Comparison of ENCODE assay signal across 8 mouse cellular contexts in genomic region chr7:127498407-127498806, GRCm38 (mm10). TPM values are rescaled to one million over a fixed set of nuclear protein-coding genes. Genes with fewer than 3 reads are reported as not detected.
A peak's percentile ranks its signal among the peaks of the same experiment; 100 is the strongest.
DNase-seq lines count a peak whose midpoint lies in the region; ATAC-seq and TF ChIP-seq lines count a peak whose summit lies in the region.
"Had no signal": no experiment of that assay in that cellular context is flagged by ENCODE, and none has a peak within 500 bp of the region (broad histone marks: within the 10 kb centered on the region; RNA-seq: fewer than 3 reads in every experiment).

No protein-coding gene starts in this region.

- no peak overlapping the region for H3K9ac ChIP-seq in liver, embryonic 12.5 days
- H3K9ac ChIP-seq in stomach, postnatal 0 days (ENCODE audit: low read length) = no peak overlapping the region
- H3K9ac ChIP-seq: limb, embryonic 12.5 days had no signal

- 0 out of 2 replicates have a peak, but pooled peaks have one; percentile 47 for ATAC-seq in liver, embryonic 12.5 days
- no peak for ATAC-seq in stomach, postnatal 0 days (ENCODE audit: low FRiP score, low TSS enrichment)

- TF ChIP-seq POLR2A in brain, embryonic 14.5 days (IDR thresholded peaks at IDR 0.05; ENCODE audit: borderline replicate concordance, extremely low read depth, insufficient read depth, insufficient read length, poor library complexity, severe bottlenecking) = no peak

- no peaks in the 10 kb centered on the region for H3K4me1 ChIP-seq in liver, embryonic 12.5 days
- no peaks in the 10 kb centered on the region for H3K4me1 ChIP-seq in stomach, postnatal 0 days (replicated peaks; ENCODE audit: control insufficient read depth, insufficient read depth)
- H3K4me1 ChIP-seq: limb, embryonic 12.5 days had no signal

- WGBS in liver, embryonic 12.5 days (ENCODE audit: insufficient replicate concordance) = 37% methylated on average over 3 of the region's 3 CpGs
- 49% methylated on average over 3 of the region's 3 CpGs for WGBS in stomach, postnatal 0 days

- peak; percentile 57; the same call in 1 of the 2 replicates for TF ChIP-seq CTCF in brain, embryonic 14.5 days (IDR thresholded peaks at IDR 0.05; ENCODE audit: borderline replicate concordance, extremely low read depth, insufficient read depth, insufficient read length)
- peak; percentile 73 for TF ChIP-seq CTCF in stomach, postnatal 0 days (IDR thresholded peaks at IDR 0.05; ENCODE audit: low read depth)

- DNase-seq in kidney, adult 18-20 months = peak; percentile 47
- no peak for DNase-seq in kidney, adult 11 months
- DNase-seq in ES-CJ7 (ENCODE audit: low read depth, low spot score) = peak; percentile 52
- DNase-seq in brain, embryonic 14.5 days (ENCODE audit: low read depth) = peak; percentile 61
- peak; percentile 41 for DNase-seq in stomach, postnatal 0 days (ENCODE audit: low spot score)
- DNase-seq in testis, postnatal 14 days (ENCODE audit: low spot score) = no peak

- no peak overlapping the region for H3K4me2 ChIP-seq in liver, embryonic 12.5 days
- no peak overlapping the region for H3K4me2 ChIP-seq in stomach, postnatal 0 days (replicated peaks; ENCODE audit: low read depth)
- H3K4me2 ChIP-seq: limb, embryonic 12.5 days had no signal

- no peaks in the 10 kb centered on the region for H3K27me3 ChIP-seq in liver, embryonic 12.5 days (replicated peaks)
- no peaks in the 10 kb centered on the region for H3K27me3 ChIP-seq in stomach, postnatal 0 days (ENCODE audit: control insufficient read depth, insufficient read depth, low read length)
- H3K27me3 ChIP-seq: limb, embryonic 12.5 days had no signal

- H3K36me3 ChIP-seq in liver, embryonic 12.5 days = no peaks in the 10 kb centered on the region
- H3K36me3 ChIP-seq in stomach, postnatal 0 days (ENCODE audit: control insufficient read depth, insufficient read depth, low read length) = no peaks in the 10 kb centered on the region
- H3K36me3 ChIP-seq: limb, embryonic 12.5 days had no signal

- H3K9me3 ChIP-seq in liver, embryonic 12.5 days (replicated peaks) = no peaks in the 10 kb centered on the region
- no peaks in the 10 kb centered on the region for H3K9me3 ChIP-seq in stomach, postnatal 0 days (ENCODE audit: control insufficient read depth, low read length)
- H3K9me3 ChIP-seq: limb, embryonic 12.5 days had no signal

- H3K4me3 ChIP-seq in liver, embryonic 12.5 days = no peak overlapping the region
- no peak overlapping the region for H3K4me3 ChIP-seq in stomach, postnatal 0 days (ENCODE audit: low read depth, low read length)
- H3K4me3 ChIP-seq: limb, embryonic 12.5 days had no signal

- no peak overlapping the region for H3K27ac ChIP-seq in liver, embryonic 12.5 days
- H3K27ac ChIP-seq in stomach, postnatal 0 days (replicated peaks) = no peak overlapping the region
- H3K27ac ChIP-seq: limb, embryonic 12.5 days had no signal

- TF ChIP-seq EP300 in stomach, postnatal 0 days (optimal IDR thresholded peaks at IDR 0.05) = no peak

RNA-seq across cellular contexts. Expression of gene Srcap, which starts 13.4 kb away (rescaled TPM):
- 18.6 and 44.1 TPM in 2 replicates for polyA plus RNA-seq in brain, embryonic 14.5 days (2012; rRNA removed)
- 38.2 and 38.8 TPM in 2 replicates for polyA plus RNA-seq in liver, embryonic 12.5 days (2016; fragmentation: Nextera tagmentation; extraction: Ambion mirVana)
- 13.0 TPM in 2 replicates for polyA plus RNA-seq in stomach, postnatal 0 days (2015; fragmentation: Nextera tagmentation; extraction: Ambion mirVana)

RNA-seq across cellular contexts. Expression of gene Fbrs, which starts 19.4 kb away (rescaled TPM):
- polyA plus RNA-seq in brain, embryonic 14.5 days (2012; rRNA removed) = 20.6 and 47.0 TPM in 2 replicates
- 6.9 and 8.1 TPM in 2 replicates for polyA plus RNA-seq in liver, embryonic 12.5 days (2016; fragmentation: Nextera tagmentation; extraction: Ambion mirVana)
- 8.7 and 9.3 TPM in 2 replicates for polyA plus RNA-seq in stomach, postnatal 0 days (2015; fragmentation: Nextera tagmentation; extraction: Ambion mirVana)

RNA-seq across cellular contexts. Expression of gene Gm42715, which starts 21.0 kb away (rescaled TPM):
- 15.5 and 19.2 TPM in 2 replicates for polyA plus RNA-seq in brain, embryonic 14.5 days (2012; rRNA removed)
- 7.9 and 8.8 TPM in 2 replicates for polyA plus RNA-seq in liver, embryonic 12.5 days (2016; fragmentation: Nextera tagmentation; extraction: Ambion mirVana)
- 6.1 and 6.4 TPM in 2 replicates for polyA plus RNA-seq in stomach, postnatal 0 days (2015; fragmentation: Nextera tagmentation; extraction: Ambion mirVana)

RNA-seq across cellular contexts. Expression of gene Prr14, which starts 39.0 kb away (rescaled TPM):
- polyA plus RNA-seq in brain, embryonic 14.5 days (2012; rRNA removed) = 73.5 and 104 TPM in 2 replicates
- 29.6 and 31.0 TPM in 2 replicates for polyA plus RNA-seq in liver, embryonic 12.5 days (2016; fragmentation: Nextera tagmentation; extraction: Ambion mirVana)
- polyA plus RNA-seq in stomach, postnatal 0 days (2015; fragmentation: Nextera tagmentation; extraction: Ambion mirVana) = 30.4 and 36.5 TPM in 2 replicates

RNA-seq across cellular contexts. Expression of gene Zfp689, which starts 49.4 kb away (rescaled TPM):
- polyA plus RNA-seq in brain, embryonic 14.5 days (2012; rRNA removed) = 14.0 and 14.5 TPM in 2 replicates
- 3.1 and 3.3 TPM in 2 replicates for polyA plus RNA-seq in liver, embryonic 12.5 days (2016; fragmentation: Nextera tagmentation; extraction: Ambion mirVana)
- 2.1 and 2.9 TPM in 2 replicates for polyA plus RNA-seq in stomach, postnatal 0 days (2015; fragmentation: Nextera tagmentation; extraction: Ambion mirVana)

Comparison
In these comparisons a context has a peak if more than half of its experiments do, and no peak if none do; other contexts are left out.
1. DNase-seq: peak in kidney, adult 18-20 months (single experiment), ES-CJ7 (single experiment), brain, embryonic 14.5 days (single experiment) and stomach, postnatal 0 days (single experiment); none in kidney, adult 11 months (single experiment) and testis, postnatal 14 days (single experiment).